Mouse (Mus musculus): Measurements from ENCODE around the gene Racgap1. TPM values are rescaled to one million over a fixed set of nuclear protein-coding genes. Genes with fewer than 3 reads are reported as not detected.
A peak's percentile ranks its signal among the peaks of the same experiment; 100 is the strongest.

Gene Racgap1
- polyA plus RNA-seq, 1 experiment from 2014 or later = 113 TPM

GRCm38 (mm10) chr15:99670154-99670821, 18.8 kb upstream of the Racgap1 start, which contains the start of gene Asic1:
Gene Asic1 (plus strand): TSS chr15:99670368.
- Histone ChIP-seq H3K4me3 (ENCODE audit: low read length) (peak within 1 kb of the TSS; percentile 54), H3K9ac (ENCODE audit: low read depth, low read length) (peak within 1 kb of the TSS; percentile 63), H3K36me3 (ENCODE audit: control insufficient read depth, insufficient read depth, low read length) (no peaks in the 10 kb centered on the region), H3K27me3 (ENCODE audit: control insufficient read depth, insufficient read depth, low read length) (peaks cover 49% of the 10 kb centered on the region), H3K9me3 (ENCODE audit: control insufficient read depth, low read length) (no peaks in the 10 kb centered on the region), H3K27ac (ENCODE audit: low read depth, low read length) (no peak within 1 kb of the TSS), H3K4me2 (replicated peaks; ENCODE audit: low read depth, low read length) (peak within 1 kb of the TSS; percentile 98), H3K4me1 (ENCODE audit: control insufficient read depth, insufficient read depth, low read length) (peaks cover 3% of the 10 kb centered on the region; the same call in 1 of the 2 replicates)
- under 1% methylated on average over 49 of the region's 74 CpGs for WGBS
- ATAC-seq (ENCODE audit: low FRiP score, low TSS enrichment) = peak; percentile 84

GRCm38 (mm10) chr15:99669392-99669791, 17.9 kb upstream of the Racgap1 start:
- no peaks in the 10 kb centered on the region for H3K36me3 ChIP-seq (ENCODE audit: control insufficient read depth, insufficient read depth, low read length)
- no peak for ATAC-seq (ENCODE audit: low FRiP score, low TSS enrichment)
- no peak overlapping the region for H3K4me2 ChIP-seq (replicated peaks; ENCODE audit: low read depth, low read length)
- peaks cover 3% of the 10 kb centered on the region; the same call in 1 of the 2 replicates for H3K4me1 ChIP-seq (ENCODE audit: control insufficient read depth, insufficient read depth, low read length)
- peaks cover 52% of the 10 kb centered on the region for H3K27me3 ChIP-seq (ENCODE audit: control insufficient read depth, insufficient read depth, low read length)
- no peaks in the 10 kb centered on the region for H3K9me3 ChIP-seq (ENCODE audit: control insufficient read depth, low read length)
- H3K9ac ChIP-seq (ENCODE audit: low read depth, low read length) = no peak overlapping the region
- WGBS = 0% methylated on average over 1 of the region's 1 CpGs
- H3K4me3 ChIP-seq (ENCODE audit: low read length) = no peak overlapping the region
- no peak overlapping the region for H3K27ac ChIP-seq (ENCODE audit: low read depth, low read length)

- Histone ChIP-seq H3K27ac (ENCODE audit: low read depth, low read length) (no peak overlapping the region), H3K27me3 (ENCODE audit: control insufficient read depth, insufficient read depth, low read length) (peaks cover 52% of the 10 kb centered on the region), H3K9ac (ENCODE audit: low read depth, low read length) (no peak overlapping the region), H3K36me3 (ENCODE audit: control insufficient read depth, insufficient read depth, low read length) (no peaks in the 10 kb centered on the region), H3K4me2 (replicated peaks; ENCODE audit: low read depth, low read length) (no peak overlapping the region; the same call in 1 of the 2 replicates), H3K9me3 (ENCODE audit: control insufficient read depth, low read length) (no peaks in the 10 kb centered on the region), H3K4me1 (ENCODE audit: control insufficient read depth, insufficient read depth, low read length) (peaks cover 6% of the 10 kb centered on the region; the same call in 1 of the 2 replicates), H3K4me3 (ENCODE audit: low read length) (no peak overlapping the region)
- 2% methylated on average over 12 of the region's 12 CpGs for WGBS
- no peak for ATAC-seq (ENCODE audit: low FRiP score, low TSS enrichment)
Observed at GRCm38 (mm10) chr15:99668881-99669280, 17.4 kb upstream of the Racgap1 start.

GRCm38 (mm10) chr15:99667544-99667943, 16.1 kb upstream of the Racgap1 start:
- no peaks in the 10 kb centered on the region for H3K9me3 ChIP-seq (ENCODE audit: control insufficient read depth, low read length)
- H3K4me2 ChIP-seq (replicated peaks; ENCODE audit: low read depth, low read length) = no peak overlapping the region
- H3K27ac ChIP-seq (ENCODE audit: low read depth, low read length) = no peak overlapping the region
- peaks cover 6% of the 10 kb centered on the region; the same call in 1 of the 2 replicates for H3K4me1 ChIP-seq (ENCODE audit: control insufficient read depth, insufficient read depth, low read length)
- peaks cover 45% of the 10 kb centered on the region for H3K27me3 ChIP-seq (ENCODE audit: control insufficient read depth, insufficient read depth, low read length)
- no peak for ATAC-seq (ENCODE audit: low FRiP score, low TSS enrichment)
- 98% methylated on average over 2 of the region's 2 CpGs for WGBS
- H3K36me3 ChIP-seq (ENCODE audit: control insufficient read depth, insufficient read depth, low read length) = no peaks in the 10 kb centered on the region
- no peak overlapping the region for H3K4me3 ChIP-seq (ENCODE audit: low read length)
- H3K9ac ChIP-seq (ENCODE audit: low read depth, low read length) = no peak overlapping the region

- Histone ChIP-seq H3K36me3 (ENCODE audit: control insufficient read depth, insufficient read depth, low read length) (no peaks in the 10 kb centered on the region), H3K4me2 (replicated peaks; ENCODE audit: low read depth, low read length) (peak overlapping the region; percentile 47), H3K4me3 (ENCODE audit: low read length) (peak overlapping the region; percentile 36), H3K27me3 (ENCODE audit: control insufficient read depth, insufficient read depth, low read length) (peaks cover 21% of the 10 kb centered on the region), H3K9ac (ENCODE audit: low read depth, low read length) (peak overlapping the region; percentile 50), H3K27ac (ENCODE audit: low read depth, low read length) (no peak overlapping the region), H3K4me1 (ENCODE audit: control insufficient read depth, insufficient read depth, low read length) (peaks cover 3% of the 10 kb centered on the region; the same call in 1 of the 2 replicates), H3K9me3 (ENCODE audit: control insufficient read depth, low read length) (no peaks in the 10 kb centered on the region)
- peak; percentile 67 for ATAC-seq (ENCODE audit: low FRiP score, low TSS enrichment)
- WGBS = under 1% methylated on average over 52 of the region's 52 CpGs
Observed at GRCm38 (mm10) chr15:99664600-99665451, 13.4 kb upstream of the Racgap1 start.

GRCm38 (mm10) chr15:99663964-99664599, 12.6 kb upstream of the Racgap1 start:
- no peak for ATAC-seq (ENCODE audit: low FRiP score, low TSS enrichment)
- Histone ChIP-seq H3K9ac (ENCODE audit: low read depth, low read length) (peak overlapping the region; percentile 50), H3K4me2 (replicated peaks; ENCODE audit: low read depth, low read length) (peak overlapping the region; percentile 47), H3K9me3 (ENCODE audit: control insufficient read depth, low read length) (no peaks in the 10 kb centered on the region), H3K4me3 (ENCODE audit: low read length) (peak overlapping the region; percentile 36), H3K27ac (ENCODE audit: low read depth, low read length) (no peak overlapping the region), H3K27me3 (ENCODE audit: control insufficient read depth, insufficient read depth, low read length) (peaks cover 18% of the 10 kb centered on the region), H3K36me3 (ENCODE audit: control insufficient read depth, insufficient read depth, low read length) (no peaks in the 10 kb centered on the region), H3K4me1 (ENCODE audit: control insufficient read depth, insufficient read depth, low read length) (peaks cover 3% of the 10 kb centered on the region; the same call in 1 of the 2 replicates)
- 5% methylated on average over 17 of the region's 17 CpGs for WGBS

- no peak for ATAC-seq (ENCODE audit: low FRiP score, low TSS enrichment)
- no peaks in the 10 kb centered on the region for H3K36me3 ChIP-seq (ENCODE audit: control insufficient read depth, insufficient read depth, low read length)
- no peak overlapping the region for H3K4me2 ChIP-seq (replicated peaks; ENCODE audit: low read depth, low read length)
- H3K9ac ChIP-seq (ENCODE audit: low read depth, low read length) = no peak overlapping the region
- no peak overlapping the region for H3K4me3 ChIP-seq (ENCODE audit: low read length)
- no peaks in the 10 kb centered on the region for H3K9me3 ChIP-seq (ENCODE audit: control insufficient read depth, low read length)
- WGBS = 66% methylated on average over 7 of the region's 7 CpGs
- no peak overlapping the region for H3K27ac ChIP-seq (ENCODE audit: low read depth, low read length)
- H3K27me3 ChIP-seq (ENCODE audit: control insufficient read depth, insufficient read depth, low read length) = peaks cover 17% of the 10 kb centered on the region
- H3K4me1 ChIP-seq (ENCODE audit: control insufficient read depth, insufficient read depth, low read length) = peaks cover 3% of the 10 kb centered on the region; the same call in 1 of the 2 replicates
Observed at GRCm38 (mm10) chr15:99662371-99662770, 10.9 kb upstream of the Racgap1 start.

- ATAC-seq (ENCODE audit: low FRiP score, low TSS enrichment) = no peak
- no peaks in the 10 kb centered on the region for H3K36me3 ChIP-seq (ENCODE audit: control insufficient read depth, insufficient read depth, low read length)
- H3K4me1 ChIP-seq (ENCODE audit: control insufficient read depth, insufficient read depth, low read length) = peaks cover 3% of the 10 kb centered on the region; the same call in 1 of the 2 replicates
- H3K4me3 ChIP-seq (ENCODE audit: low read length) = no peak overlapping the region
- H3K27me3 ChIP-seq (ENCODE audit: control insufficient read depth, insufficient read depth, low read length) = peaks cover 8% of the 10 kb centered on the region
- H3K4me2 ChIP-seq (replicated peaks; ENCODE audit: low read depth, low read length) = no peak overlapping the region
- H3K9ac ChIP-seq (ENCODE audit: low read depth, low read length) = no peak overlapping the region
- H3K27ac ChIP-seq (ENCODE audit: low read depth, low read length) = no peak overlapping the region
- 93% methylated on average over 15 of the region's 15 CpGs for WGBS
- no peaks in the 10 kb centered on the region for H3K9me3 ChIP-seq (ENCODE audit: control insufficient read depth, low read length)
Observed at GRCm38 (mm10) chr15:99661121-99661830, 9.8 kb upstream of the Racgap1 start.
